In the genomic region with DNA sequence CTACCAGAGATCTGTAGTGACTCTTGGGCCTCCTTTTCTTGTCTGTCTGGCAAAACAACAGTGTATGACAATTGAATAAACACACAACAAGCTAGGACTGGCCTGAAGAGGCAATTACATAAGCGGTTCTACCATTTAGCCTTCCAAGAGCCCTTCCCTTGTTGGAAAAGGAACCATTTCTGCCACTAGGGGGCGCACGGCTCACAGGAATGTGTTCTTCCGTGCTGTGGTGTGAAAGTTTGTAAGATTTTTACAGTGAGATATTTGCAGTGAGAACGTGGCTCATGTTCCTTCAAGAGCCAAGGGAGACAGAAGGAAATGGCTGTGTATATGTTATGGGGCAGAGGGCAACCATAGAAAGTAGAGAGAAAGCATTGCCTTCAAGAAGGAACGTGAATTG, we compare ENCODE assay signal across 9 mouse cellular contexts. TPM values are rescaled to one million over a fixed set of nuclear protein-coding genes. Genes with fewer than 3 reads are reported as not detected.
DNase-seq lines count a peak whose midpoint lies in the region; ATAC-seq and TF ChIP-seq lines count a peak whose summit lies in the region.
"Had no signal": no experiment of that assay in that cellular context is flagged by ENCODE, and none has a peak within 500 bp of the region (broad histone marks: within the 10 kb centered on the region; RNA-seq: fewer than 3 reads in every experiment).

No protein-coding gene starts in this region.

- peak; percentile 93 for TF ChIP-seq CTCF in heart, adult 2 months (IDR thresholded peaks at IDR 0.05)
- TF ChIP-seq CTCF in lung, adult 2 months (IDR thresholded peaks at IDR 0.05; ENCODE audit: insufficient read depth, low read length) = peak; percentile 80

- H3K4me3 ChIP-seq in heart, adult 2 months = no peak overlapping the region
- H3K4me3 ChIP-seq in lung, adult 2 months (replicated peaks; ENCODE audit: extremely low read depth, low read depth, low read length) = no peak overlapping the region
- H3K4me3 ChIP-seq: limb, embryonic 13.5 days had no signal

- ATAC-seq in activated CD4-positive, CD25-positive, alpha-beta regulatory T cell, adult 4 months = peak; percentile 77

- 12% methylated on average over 6 of the region's 6 CpGs for WGBS in heart, adult 2 months
- 8% methylated on average over 6 of the region's 6 CpGs for WGBS in lung, adult 2 months

- peak; percentile 82; the same call in 1 of the 2 replicates for TF ChIP-seq EP300 in heart, adult 2 months (IDR thresholded peaks at IDR 0.05; ENCODE audit: insufficient read depth, low read depth, low read length)

- no peak for TF ChIP-seq POLR2A in heart, adult 2 months (IDR thresholded peaks at IDR 0.05; ENCODE audit: insufficient read depth, low read depth, low read length)
- TF ChIP-seq POLR2A in lung, adult 2 months (IDR thresholded peaks at IDR 0.05; ENCODE audit: borderline replicate concordance, extremely low read depth, low read depth, low read length) = no peak

- no peaks in the 10 kb centered on the region for H3K79me2 ChIP-seq in heart, adult 2 months (replicated peaks; ENCODE audit: control insufficient read depth, insufficient read depth, low read length)

- H3K27ac ChIP-seq in heart, adult 2 months = no peak overlapping the region
- H3K27ac ChIP-seq: limb, embryonic 13.5 days had no signal

- H3K36me3 ChIP-seq in heart, adult 2 months (ENCODE audit: control insufficient read depth, insufficient read depth, low read length) = no peaks in the 10 kb centered on the region
- H3K36me3 ChIP-seq: limb, embryonic 13.5 days had no signal

- H3K4me1 ChIP-seq in heart, adult 2 months (ENCODE audit: control insufficient read depth, insufficient read depth, low read length) = no peaks in the 10 kb centered on the region
- no peaks in the 10 kb centered on the region for H3K4me1 ChIP-seq in lung, adult 2 months (ENCODE audit: control insufficient read depth, insufficient read depth, low read length)
- H3K4me1 ChIP-seq: limb, embryonic 13.5 days had no signal

- H3K9ac ChIP-seq in heart, adult 2 months (ENCODE audit: low read depth, low read length) = no peak overlapping the region
- H3K9ac ChIP-seq: limb, embryonic 13.5 days had no signal

- no peaks in the 10 kb centered on the region for H3K27me3 ChIP-seq in heart, adult 2 months (ENCODE audit: control insufficient read depth, insufficient read depth, low read length)
- H3K27me3 ChIP-seq: limb, embryonic 13.5 days had no signal

- DNase-seq in CD4-positive, CD25-positive, alpha-beta regulatory T cell, adult 2 months (ENCODE audit: low read depth, low spot score) = peak; percentile 94
- peak; percentile 91 to 94 for DNase-seq in cerebellum, postnatal 4 days (ENCODE audit: low spot score in 2 of 2)
- peak; percentile 82 to 87 for DNase-seq in heart, adult 2 months
- peak; percentile 89 to 97 for DNase-seq in kidney, postnatal 25 days
- peak; percentile 86 for DNase-seq in lung, adult 2 months
- DNase-seq in right cerebral cortex, adult 2 months (ENCODE audit: low spot score in 2 of 2) = peak; percentile 97 to 99
- DNase-seq in urinary bladder, adult 18-20 months (ENCODE audit: low spot score in 2 of 2) = peak; percentile 81 to 85

- intact Hi-C loops in heart, adult 2 months (cut with DNase I) = loop anchor here (1.0 kb wide), 2 partner anchors 79 to 167 kb away; no protein-coding TSS in a partner anchor

RNA-seq across cellular contexts. Expression of gene Tmprss4, which starts 17.7 kb away (rescaled TPM):
- not detected for polyA plus RNA-seq in activated CD4-positive, CD25-positive, alpha-beta regulatory T cell, adult 4 months (2017; shearing (Covaris generic))
- not detected for total RNA-seq in heart, adult 2 months (2021)
- 0.82 TPM in 1 of 2 replicates, not detected in the other for polyA plus RNA-seq in heart, adult 2 months (2012; rRNA removed)
- 18.2 and 24.1 TPM in 2 replicates for polyA plus RNA-seq in lung, adult 2 months (2012; rRNA removed)

RNA-seq across cellular contexts. Expression of gene BC049352, which starts 39.8 kb away (rescaled TPM):
- polyA plus RNA-seq in activated CD4-positive, CD25-positive, alpha-beta regulatory T cell, adult 4 months (2017; shearing (Covaris generic)) = 1 to 10 TPM; 2.2 to 2.8 TPM
- total RNA-seq in heart, adult 2 months (2021) = not detected
- polyA plus RNA-seq in heart, adult 2 months (2012; rRNA removed) = 0.09 and 0.23 TPM in 2 replicates
- polyA plus RNA-seq in lung, adult 2 months (2012; rRNA removed) = not detected in 2 replicates
- polyA plus RNA-seq: limb, embryonic 13.5 days had no signal

RNA-seq across cellular contexts. Expression of gene Il10ra, which starts 47.4 kb away (rescaled TPM):
- polyA plus RNA-seq in activated CD4-positive, CD25-positive, alpha-beta regulatory T cell, adult 4 months (2017; shearing (Covaris generic)) = 10 to 100 TPM; 44.4 to 57.1 TPM
- total RNA-seq in heart, adult 2 months (2021) = 1 to 10 TPM; 1.7 to 1.8 TPM
- polyA plus RNA-seq in heart, adult 2 months (2012; rRNA removed) = 3.6 and 3.7 TPM in 2 replicates
- polyA plus RNA-seq in lung, adult 2 months (2012; rRNA removed) = 10.3 and 12.9 TPM in 2 replicates

Comparison
In these comparisons a context has a peak if more than half of its experiments do, and no peak if none do; other contexts are left out.
1. RNA of gene Tmprss4, which starts 17.7 kb away (polyA plus RNA-seq): 18.2 to 24.1 TPM in lung, adult 2 months; 0.82 TPM in heart, adult 2 months and not detected in activated CD4-positive, CD25-positive, alpha-beta regulatory T cell, adult 4 months; every median in the first group is over 10 times any median in the second.
2. Peak in every context shown above with its lines, with median percentiles within 50 percentile points of each other: DNase-seq.